8 mouse cellular contexts compared by ENCODE assay signal in the genomic region with DNA sequence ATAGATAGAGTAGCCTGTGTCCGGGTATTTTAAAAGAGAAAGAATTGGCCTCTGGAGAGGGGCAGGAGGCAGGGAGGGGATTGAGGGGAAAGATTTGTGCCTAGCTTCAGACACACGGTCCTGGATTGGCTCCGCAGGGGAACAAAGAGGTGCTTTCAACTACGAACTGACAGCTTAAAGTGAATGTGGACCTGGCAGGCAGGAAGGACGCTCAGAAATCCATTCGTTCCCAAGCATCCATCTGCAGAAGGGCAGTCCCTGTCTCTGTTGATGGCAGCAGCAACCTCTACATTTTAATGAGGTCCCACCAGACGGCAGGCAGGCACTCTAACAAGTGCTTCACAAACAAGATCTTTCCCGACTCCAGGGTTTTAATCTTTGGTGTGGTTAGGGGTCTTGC. TPM values are rescaled to one million over a fixed set of nuclear protein-coding genes. Genes with fewer than 3 reads are reported as not detected.
DNase-seq lines count a peak whose midpoint lies in the region; ATAC-seq and TF ChIP-seq lines count a peak whose summit lies in the region.

No protein-coding gene starts in this region.

- no peaks in the 10 kb centered on the region for H3K27me3 ChIP-seq in spleen, adult 2 months (ENCODE audit: control insufficient read depth, insufficient read depth, low read length)
- 0 out of 2 replicates have a peak, but pooled peaks cover 11% of the 10 kb centered on the region for H3K27me3 ChIP-seq in hindbrain, embryonic 13.5 days
- peaks cover 15% of the 10 kb centered on the region; the same call in 1 of the 2 replicates for H3K27me3 ChIP-seq in midbrain, embryonic 10.5 days (ENCODE audit: low read depth, poor library complexity, severe bottlenecking)

- H3K9me3 ChIP-seq in hindbrain, embryonic 13.5 days: no peaks in the 10 kb centered on the region
- H3K9me3 ChIP-seq in midbrain, embryonic 10.5 days (replicated peaks): no peaks in the 10 kb centered on the region

- no peak for TF ChIP-seq POLR2A in spleen, adult 2 months (IDR thresholded peaks at IDR 0.05; ENCODE audit: low read depth, low read length)

- H3K4me3 ChIP-seq in spleen, adult 2 months (ENCODE audit: extremely low read depth, insufficient read depth, insufficient read length): peak overlapping the region; percentile 1; the same call in 1 of the 2 replicates
- H3K4me3 ChIP-seq in hindbrain, embryonic 13.5 days: peak overlapping the region; percentile 36
- H3K4me3 ChIP-seq in midbrain, embryonic 10.5 days: peak overlapping the region; percentile 51

- peaks cover 36% of the 10 kb centered on the region; the same call in 1 of the 2 replicates for H3K4me1 ChIP-seq in spleen, adult 2 months (ENCODE audit: control insufficient read depth, insufficient read depth, insufficient read length)
- peaks cover 15% of the 10 kb centered on the region for H3K4me1 ChIP-seq in hindbrain, embryonic 13.5 days (replicated peaks)
- peaks cover 16% of the 10 kb centered on the region for H3K4me1 ChIP-seq in midbrain, embryonic 10.5 days

- no peak for TF ChIP-seq CTCF in spleen, adult 2 months (IDR thresholded peaks at IDR 0.05; ENCODE audit: extremely low read depth, insufficient read depth, insufficient read length, insufficient replicate concordance)

- H3K36me3 ChIP-seq in spleen, adult 2 months (ENCODE audit: control insufficient read depth, insufficient read depth, low read length): no peaks in the 10 kb centered on the region
- no peaks in the 10 kb centered on the region for H3K36me3 ChIP-seq in hindbrain, embryonic 13.5 days
- H3K36me3 ChIP-seq in midbrain, embryonic 10.5 days: no peaks in the 10 kb centered on the region

- peak; percentile 70 for ATAC-seq in hindbrain, embryonic 13.5 days (ENCODE audit: low FRiP score)
- ATAC-seq in erythroblast, adult 5-6 weeks (replicated peaks; ENCODE audit: low FRiP score, poor library complexity, severe bottlenecking): no peak

- peak overlapping the region; percentile 66 for H3K4me2 ChIP-seq in hindbrain, embryonic 13.5 days

- peak; percentile 44 for DNase-seq in embryo, embryonic 10 days (ENCODE audit: low spot score)
- no peak for DNase-seq in embryo, embryonic 9.5 days (ENCODE audit: extremely low spot score)
- DNase-seq in spleen, adult 2 months (ENCODE audit: low read depth in 1 of 2, low spot score in 2 of 2): no peak
- DNase-seq in spleen, postnatal 4 days (ENCODE audit: low spot score in 2 of 2): no peak
- DNase-seq in midbrain, embryonic 10.5 days (ENCODE audit: low spot score): peak; percentile 48
- DNase-seq in left cerebral cortex, adult 9 months (ENCODE audit: low spot score in 2 of 2): no peak

- peak overlapping the region; percentile 63 for H3K9ac ChIP-seq in hindbrain, embryonic 13.5 days

- WGBS in spleen, adult 2 months: 26% methylated on average over 8 of the region's 8 CpGs
- 3% methylated on average over 8 of the region's 8 CpGs for WGBS in hindbrain, embryonic 13.5 days
- 1% methylated on average over 8 of the region's 8 CpGs for WGBS in midbrain, embryonic 10.5 days

- no peak overlapping the region for H3K27ac ChIP-seq in spleen, adult 2 months (ENCODE audit: insufficient read depth, low read length)
- no peak overlapping the region for H3K27ac ChIP-seq in hindbrain, embryonic 13.5 days
- peak overlapping the region; percentile 85 for H3K27ac ChIP-seq in midbrain, embryonic 10.5 days (replicated peaks)

RNA-seq across cellular contexts. Expression of a gene that starts 40.3 kb away (rescaled TPM):
- polyA plus RNA-seq in spleen, adult 2 months (2012; rRNA removed): 11.4 and 15.6 TPM in 2 replicates
- 51.3 and 56.9 TPM in 2 replicates for polyA plus RNA-seq in hindbrain, embryonic 13.5 days (2015; fragmentation: Nextera tagmentation; extraction: Ambion mirVana)
- polyA plus RNA-seq in midbrain, embryonic 10.5 days (2016; fragmentation: Nextera tagmentation; extraction: Ambion mirVana): 94.6 and 109 TPM in 2 replicates
- 98.6 and 127 TPM in 2 replicates for total RNA-seq in erythroblast, adult 5-6 weeks (2015; ENCODE audit: low replicate concordance)
- 89.8 and 114 TPM in 2 replicates for total RNA-seq in erythroblast, adult 5-6 weeks (2017; ENCODE audit: low replicate concordance)

RNA-seq across cellular contexts. Expression of a gene that starts 47.8 kb away (rescaled TPM):
- polyA plus RNA-seq in spleen, adult 2 months (2012; rRNA removed): 2.3 and 3.1 TPM in 2 replicates
- 71.0 and 71.5 TPM in 2 replicates for polyA plus RNA-seq in hindbrain, embryonic 13.5 days (2015; fragmentation: Nextera tagmentation; extraction: Ambion mirVana)
- polyA plus RNA-seq in midbrain, embryonic 10.5 days (2016; fragmentation: Nextera tagmentation; extraction: Ambion mirVana): 59.2 and 59.5 TPM in 2 replicates
- 18.8 and 36.8 TPM in 2 replicates for total RNA-seq in erythroblast, adult 5-6 weeks (2015; ENCODE audit: low replicate concordance)
- total RNA-seq in erythroblast, adult 5-6 weeks (2017; ENCODE audit: low replicate concordance): 87.7 and 93.6 TPM in 2 replicates

Comparison
In these comparisons a context has a peak if more than half of its experiments do, and no peak if none do; other contexts are left out.
1. DNase-seq: peak in embryo, embryonic 10 days (single experiment) and midbrain, embryonic 10.5 days (single experiment); none in embryo, embryonic 9.5 days (single experiment), spleen, adult 2 months (0 of 2), spleen, postnatal 4 days (0 of 2) and left cerebral cortex, adult 9 months (0 of 2).
2. H3K4me3 ChIP-seq: peak in every context shown above with its lines; median percentile 51 in midbrain, embryonic 10.5 days; 36 in hindbrain, embryonic 13.5 days; 1 in spleen, adult 2 months.
3. RNA of a gene that starts 47.8 kb away (polyA plus RNA-seq): 71.0 to 71.5 TPM in hindbrain, embryonic 13.5 days and 59.2 to 59.5 TPM in midbrain, embryonic 10.5 days; 2.3 to 3.1 TPM in spleen, adult 2 months; every median in the first group is over 10 times any median in the second.